Comparison of ENCODE assay signal across 9 mouse cellular contexts in the genomic region with DNA sequence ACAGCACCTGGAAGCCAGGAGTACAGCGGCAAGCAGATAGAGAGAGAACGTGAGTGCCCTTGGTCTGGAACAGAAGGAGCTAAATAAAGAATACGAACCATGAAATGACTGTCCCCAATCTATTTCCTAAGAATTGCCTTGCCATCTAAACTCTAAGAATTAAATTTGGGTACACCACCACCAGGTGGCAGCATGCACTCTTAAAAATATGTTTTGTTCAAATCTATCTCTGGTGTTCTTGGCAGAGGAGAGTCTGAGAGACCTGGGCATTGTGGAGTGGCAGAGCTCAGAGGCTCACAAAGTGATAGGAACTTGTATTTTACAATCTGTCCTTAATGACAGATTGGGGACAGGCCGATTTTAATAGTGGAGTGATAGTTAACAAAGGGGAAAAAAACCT.
DNase-seq lines count a peak whose midpoint lies in the region; ATAC-seq lines count a peak whose summit lies in the region.
"Had no signal": no experiment of that assay in that cellular context is flagged by ENCODE, and none has a peak within 500 bp of the region (broad histone marks: within the 10 kb centered on the region; RNA-seq: fewer than 3 reads in every experiment).

No protein-coding gene starts in this region.

- no peak overlapping the region for H3K4me3 ChIP-seq in midbrain, embryonic 10.5 days
- H3K4me3 ChIP-seq in midbrain, embryonic 15.5 days, result no peak overlapping the region
- no peak overlapping the region for H3K4me3 ChIP-seq in neural tube, embryonic 14.5 days (ENCODE audit: low read depth, low read length)
- H3K4me3 ChIP-seq: liver, embryonic 15.5 days had no signal

- H3K9me3 ChIP-seq in midbrain, embryonic 10.5 days (replicated peaks), result no peaks in the 10 kb centered on the region
- H3K9me3 ChIP-seq in midbrain, embryonic 15.5 days, result no peaks in the 10 kb centered on the region
- no peaks in the 10 kb centered on the region for H3K9me3 ChIP-seq in neural tube, embryonic 14.5 days (ENCODE audit: control insufficient read depth, low read length)
- H3K9me3 ChIP-seq: liver, embryonic 15.5 days had no signal

- intact Hi-C loops in left cerebral cortex, postnatal 14 days (cut with DNase I), result loop anchor here (5.0 to 10.0 kb wide), 2 partner anchors 92 to 1300 kb away; no protein-coding TSS in a partner anchor

- DNase-seq in midbrain, embryonic 10.5 days (ENCODE audit: low spot score), result peak; percentile 51
- peak; percentile 22 for DNase-seq in adrenal gland, adult 8-10 months
- peak; percentile 75 for DNase-seq in embryo, embryonic 10 days (ENCODE audit: low spot score)
- DNase-seq in hindlimb bud, embryonic 11.5 days (ENCODE audit: extremely low spot score, low read depth, low spot score), result peak; percentile 39
- DNase-seq in left cerebral cortex, postnatal 14 days (ENCODE audit: low spot score in 2 of 2), result peak; percentile 77 to 81
- peak; percentile 34 for DNase-seq in yolk sac, embryonic 10.5 days (ENCODE audit: low spot score)

- H3K27ac ChIP-seq in midbrain, embryonic 10.5 days (replicated peaks), result no peak overlapping the region
- no peak overlapping the region for H3K27ac ChIP-seq in midbrain, embryonic 15.5 days
- no peak overlapping the region for H3K27ac ChIP-seq in neural tube, embryonic 14.5 days (ENCODE audit: low read depth, low read length)
- H3K27ac ChIP-seq: liver, embryonic 15.5 days had no signal

- no peaks in the 10 kb centered on the region for H3K36me3 ChIP-seq in midbrain, embryonic 10.5 days
- no peaks in the 10 kb centered on the region for H3K36me3 ChIP-seq in midbrain, embryonic 15.5 days (replicated peaks)
- H3K36me3 ChIP-seq in neural tube, embryonic 14.5 days (ENCODE audit: control insufficient read depth, insufficient read depth, low read length), result no peaks in the 10 kb centered on the region
- H3K36me3 ChIP-seq: liver, embryonic 15.5 days had no signal

- no peak for ATAC-seq in midbrain, embryonic 15.5 days (replicated peaks)
- 0 out of 2 replicates have a peak, but pooled peaks have one; percentile 23 for ATAC-seq in neural tube, embryonic 14.5 days (ENCODE audit: low read depth)

- H3K4me1 ChIP-seq in midbrain, embryonic 10.5 days, result no peaks in the 10 kb centered on the region
- H3K4me1 ChIP-seq in midbrain, embryonic 15.5 days, result peaks cover 6% of the 10 kb centered on the region; the same call in 1 of the 2 replicates
- H3K4me1 ChIP-seq in neural tube, embryonic 14.5 days (ENCODE audit: control insufficient read depth, insufficient read depth, low read length), result peaks cover 5% of the 10 kb centered on the region; the same call in 1 of the 2 replicates
- H3K4me1 ChIP-seq: liver, embryonic 15.5 days had no signal

- no peak overlapping the region for H3K4me2 ChIP-seq in midbrain, embryonic 15.5 days
- no peak overlapping the region for H3K4me2 ChIP-seq in neural tube, embryonic 14.5 days (ENCODE audit: low read depth, low read length)
- H3K4me2 ChIP-seq: liver, embryonic 15.5 days had no signal

- H3K9ac ChIP-seq in midbrain, embryonic 15.5 days, result no peak overlapping the region
- H3K9ac ChIP-seq in neural tube, embryonic 14.5 days (replicated peaks; ENCODE audit: low read depth, low read length), result 0 out of 2 replicates have a peak overlapping the region, but pooled peaks have one; percentile 16
- H3K9ac ChIP-seq: liver, embryonic 15.5 days had no signal

- 63% methylated on average over 4 of the region's 4 CpGs for WGBS in midbrain, embryonic 10.5 days
- 43% methylated on average over 4 of the region's 4 CpGs for WGBS in midbrain, embryonic 15.5 days
- WGBS in neural tube, embryonic 14.5 days, result 46% methylated on average over 4 of the region's 4 CpGs

- H3K27me3 ChIP-seq in midbrain, embryonic 10.5 days (ENCODE audit: low read depth, poor library complexity, severe bottlenecking), result no peaks in the 10 kb centered on the region
- no peaks in the 10 kb centered on the region for H3K27me3 ChIP-seq in midbrain, embryonic 15.5 days (replicated peaks)
- no peaks in the 10 kb centered on the region for H3K27me3 ChIP-seq in neural tube, embryonic 14.5 days (ENCODE audit: control insufficient read depth, insufficient read depth, low read length)
- H3K27me3 ChIP-seq: liver, embryonic 15.5 days had no signal

Comparison
In these comparisons a context has a peak if more than half of its experiments do, and no peak if none do; other contexts are left out.
1. DNase-seq: peak in every context shown above with its lines; median percentile 79 in left cerebral cortex, postnatal 14 days; 75 in embryo, embryonic 10 days; 51 in midbrain, embryonic 10.5 days; 39 in hindlimb bud, embryonic 11.5 days; 34 in yolk sac, embryonic 10.5 days; 22 in adrenal gland, adult 8-10 months.